Mouse (Mus musculus): ENCODE data around the gene Dpyd. TPM values are rescaled to one million over a fixed set of nuclear protein-coding genes. Genes with fewer than 3 reads are reported as not detected.

Dpyd gene
- total RNA-seq, 2 experiments from 2014 or later, result 13.7 to 19.7 TPM

DNA sequence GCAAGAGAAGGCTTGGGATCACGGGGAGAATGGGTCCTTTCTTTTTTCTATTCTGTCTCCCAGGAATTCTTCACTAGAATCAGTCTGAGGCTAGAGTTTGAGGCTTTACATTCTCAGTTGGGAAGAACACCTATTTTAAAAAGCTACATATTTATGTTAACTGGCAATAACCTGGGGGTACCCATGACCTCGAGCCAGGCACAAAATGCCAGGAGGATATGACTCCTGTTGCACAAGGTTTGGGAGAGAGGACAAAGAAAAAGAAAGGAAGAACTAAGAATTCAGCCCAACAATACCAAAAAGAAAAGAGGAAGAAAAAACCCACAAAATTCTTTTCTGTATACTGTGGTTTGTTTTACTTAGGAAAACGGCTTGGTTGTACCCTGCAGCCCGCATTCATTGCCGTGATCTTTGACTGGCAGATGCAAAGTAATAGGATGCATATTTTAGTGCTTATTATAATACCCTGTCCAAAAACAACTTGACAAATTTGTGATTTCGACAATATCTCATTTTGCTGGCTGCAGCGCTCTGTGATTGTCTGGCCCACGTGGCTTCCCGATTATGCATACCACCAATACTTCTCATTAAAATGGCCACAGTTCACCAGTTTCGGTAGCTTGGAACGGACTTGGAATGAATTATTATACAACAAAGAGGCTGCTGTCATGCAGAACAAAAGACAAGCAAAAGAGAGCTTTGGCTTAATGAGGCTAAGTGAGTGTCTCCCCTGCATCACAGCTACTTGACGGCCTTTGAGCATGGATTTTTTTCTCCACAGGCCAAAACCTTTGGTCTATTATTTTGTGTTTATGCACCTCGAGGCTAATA is 799.8 kb downstream of the Dpyd start:
- peak in 1 of 2 experiments; percentile 4 for DNase-seq

DNA sequence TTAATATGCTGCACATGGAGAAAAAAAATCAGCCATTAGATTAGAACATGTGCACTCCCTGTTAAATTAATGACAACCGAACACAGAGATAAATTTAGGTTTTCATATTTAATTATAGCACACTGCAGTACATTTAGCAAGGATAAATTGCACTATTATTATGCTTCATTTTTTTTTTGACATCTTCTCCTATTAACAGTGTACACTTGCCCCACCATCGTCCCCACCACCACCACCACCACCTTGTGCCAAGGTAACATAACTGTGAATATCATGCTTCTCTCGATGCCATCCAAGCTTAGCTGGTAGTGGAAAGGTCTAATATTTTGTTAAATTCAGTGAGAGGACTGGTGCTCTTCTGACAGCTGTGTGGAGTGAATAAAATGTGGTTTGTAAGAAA is 800.5 kb downstream of the Dpyd start:
- DNase-seq, result no peak

DNA sequence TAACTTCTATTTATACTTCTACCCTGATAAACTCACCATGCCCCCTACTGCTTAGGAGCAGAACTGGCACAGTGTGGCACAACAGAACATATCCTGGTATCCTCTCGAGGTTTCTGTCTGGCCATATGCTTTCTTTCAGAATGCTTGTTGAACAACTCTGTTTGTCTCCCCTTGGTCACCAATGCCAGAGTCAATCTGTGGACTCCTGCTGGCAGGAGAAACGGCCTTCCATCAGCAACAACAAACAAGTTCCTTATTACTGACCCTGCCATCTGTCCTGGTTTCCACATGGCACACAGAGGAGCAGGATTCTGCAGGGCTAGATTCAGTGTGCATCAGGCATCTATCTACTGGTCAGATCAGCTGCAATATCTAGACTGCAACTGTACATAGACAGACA is 807.0 kb downstream of the Dpyd start:
- DNase-seq, result no peak

DNA sequence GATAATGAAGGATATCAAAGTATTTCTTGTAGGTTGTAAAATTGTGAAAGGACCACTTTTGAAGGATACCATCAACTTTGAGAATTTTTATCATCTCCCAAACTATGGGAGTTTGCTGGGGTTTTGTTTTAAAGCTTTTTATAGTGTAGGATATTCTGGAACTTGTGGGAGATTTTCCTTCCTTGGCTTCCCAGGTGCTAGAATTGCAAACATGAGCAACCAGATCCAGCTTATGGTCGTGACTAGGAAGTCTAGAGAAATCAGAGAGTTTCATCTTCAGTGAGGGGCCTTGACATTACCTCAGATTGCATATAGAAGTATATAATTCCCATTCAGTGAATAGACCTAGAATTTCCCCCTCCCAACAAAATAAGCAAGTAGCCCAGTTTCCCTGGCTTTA is 819.2 kb downstream of the Dpyd start:
- DNase-seq, result no peak

DNA sequence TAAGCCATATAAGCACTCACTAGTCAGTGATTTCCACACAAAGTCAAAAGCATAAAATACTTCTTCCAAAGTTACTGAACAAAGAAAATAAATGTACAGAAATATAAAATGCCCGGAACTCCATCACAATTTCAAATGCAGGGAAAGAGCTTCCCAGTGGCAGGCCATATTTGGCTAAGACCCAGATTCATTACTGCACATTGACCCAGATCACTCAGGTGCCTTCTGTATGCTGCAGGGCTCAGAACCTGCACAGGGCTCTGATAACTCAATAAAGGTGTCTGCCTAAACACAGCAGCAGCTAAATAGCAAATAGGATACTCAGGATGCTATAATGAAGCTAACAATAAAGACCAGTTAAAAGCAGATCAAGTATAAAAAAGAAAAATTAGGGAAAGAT is 820.5 kb downstream of the Dpyd start:
- no peak for DNase-seq

DNA sequence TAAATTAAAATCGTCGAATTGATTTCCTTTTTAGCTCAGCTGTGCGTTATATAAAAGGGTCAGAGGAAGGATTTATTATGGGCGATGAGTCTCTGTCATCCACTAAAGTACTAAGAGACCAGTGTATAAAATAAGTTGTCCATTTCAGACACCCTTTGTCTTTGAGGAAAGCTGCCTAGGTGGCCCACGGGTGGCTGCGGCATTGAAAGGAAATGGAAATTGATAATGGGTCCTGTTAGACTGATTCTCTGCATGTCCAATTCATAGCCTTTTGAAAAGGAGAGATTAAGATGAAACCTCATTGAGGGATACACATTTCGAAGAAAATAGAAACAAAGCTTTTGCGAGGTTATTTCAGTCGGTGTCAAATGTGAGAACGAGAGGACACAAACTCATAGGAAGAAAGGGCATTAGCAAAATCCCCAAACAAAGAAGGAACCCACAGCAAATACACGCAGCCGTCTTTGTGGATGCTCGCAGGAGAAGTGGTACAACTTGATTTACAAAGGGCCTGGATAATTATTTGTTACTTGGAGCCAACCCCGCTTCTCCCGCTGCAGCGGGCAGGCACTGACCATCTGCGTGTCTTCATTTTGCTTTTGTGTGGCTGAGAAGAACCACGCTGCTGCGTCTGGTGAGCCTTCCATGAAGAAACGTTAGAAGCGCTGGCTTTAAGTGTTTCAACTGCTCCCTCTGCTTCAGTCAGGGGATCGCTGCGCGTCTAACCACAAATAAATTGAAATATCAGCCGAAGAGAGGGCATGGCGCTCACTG is 825.6 kb downstream of the Dpyd start:
- DNase-seq, result peak in 1 of 2 experiments; percentile 22

DNA sequence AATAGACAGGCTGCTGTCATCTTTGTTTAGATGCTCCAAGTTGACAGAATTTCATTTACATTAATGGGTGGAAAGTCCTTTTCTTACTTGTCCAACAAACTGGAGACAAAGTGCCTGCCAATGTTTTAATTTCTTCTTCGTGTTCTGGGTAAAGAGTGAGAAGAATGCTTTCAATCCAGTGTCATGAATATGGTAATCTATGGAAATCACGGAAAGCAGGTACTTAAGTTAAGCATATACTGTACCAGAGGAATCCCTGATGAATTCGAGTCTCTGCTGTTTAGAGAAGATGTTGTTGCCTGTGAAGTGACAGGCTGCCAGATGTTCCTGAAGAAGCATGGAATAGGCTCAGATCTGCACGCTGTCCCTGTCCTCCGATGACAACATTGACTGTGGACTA is 835.3 kb downstream of the Dpyd start:
- no peak for DNase-seq

DNA sequence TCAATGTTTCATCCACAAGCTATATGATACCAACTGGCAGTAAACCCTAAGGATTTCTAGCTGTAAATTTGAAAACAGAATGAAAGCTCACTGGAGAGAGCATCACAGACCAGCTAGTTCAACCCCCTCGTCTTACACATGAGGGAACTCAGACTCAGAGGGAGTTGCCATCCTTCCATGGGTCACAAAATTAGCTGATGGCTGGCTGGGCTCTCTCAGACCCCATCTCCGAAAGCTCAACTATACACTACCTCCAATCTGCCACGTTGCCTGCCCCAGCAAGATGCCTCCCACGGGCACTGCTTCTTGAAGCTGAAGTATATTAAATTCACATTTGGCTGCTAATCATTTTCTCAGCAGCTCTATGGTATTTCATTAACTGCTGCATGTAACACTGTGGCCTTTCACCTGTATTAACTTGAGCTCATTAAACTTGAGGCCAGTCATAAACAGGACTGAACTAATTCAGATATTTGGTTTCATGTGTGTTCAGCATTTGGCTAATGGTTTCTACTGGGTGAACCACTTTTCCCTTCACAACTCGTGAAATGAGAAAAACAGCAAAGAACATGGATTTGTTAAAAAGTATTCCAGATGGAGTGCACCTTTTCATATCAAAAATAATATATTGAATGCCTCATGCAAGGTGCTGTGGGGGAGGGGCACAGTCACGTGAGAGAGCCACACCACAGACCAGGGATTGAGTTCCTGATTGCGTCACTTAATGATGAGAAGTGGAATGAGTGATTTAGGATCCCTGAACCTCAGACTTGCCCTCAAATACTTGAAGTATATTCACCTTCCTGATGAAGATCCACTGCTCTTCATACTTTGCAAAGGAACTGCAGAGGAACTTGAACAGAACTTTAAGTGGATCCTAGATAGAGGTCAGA is 841.2 kb downstream of the Dpyd start:
- no peak for DNase-seq

DNA sequence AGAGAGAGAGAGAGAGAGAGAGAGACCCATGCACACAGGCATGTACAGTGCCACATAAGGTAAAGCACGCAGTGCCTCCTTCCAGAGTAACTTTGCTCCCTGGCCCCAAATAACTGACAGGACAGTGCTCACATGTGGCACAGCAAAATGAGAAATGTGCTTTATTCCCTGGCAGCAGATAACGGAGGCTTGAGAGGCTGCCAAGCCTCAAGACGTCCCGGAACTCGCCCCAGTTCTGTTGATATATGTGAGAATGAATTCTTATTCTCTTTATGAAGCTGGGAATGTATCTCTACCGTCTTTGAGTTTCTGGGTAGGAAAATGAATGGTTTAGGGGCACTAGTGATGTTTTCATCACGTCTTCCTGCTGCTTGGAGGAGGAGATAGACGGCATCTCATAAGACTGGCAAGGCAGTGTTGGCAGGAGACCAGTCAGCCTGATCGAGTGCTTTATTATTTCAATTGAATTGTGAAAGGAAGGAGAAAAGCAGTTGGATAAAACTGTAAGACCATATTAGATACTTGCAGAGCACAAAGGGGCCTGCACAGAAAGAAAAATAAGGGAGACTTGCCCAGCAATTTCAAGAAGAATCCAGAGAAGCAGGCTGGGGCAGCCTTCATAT is 857.3 kb downstream of the Dpyd start:
- peak in 1 of 2 experiments; percentile 6 for DNase-seq

DNA sequence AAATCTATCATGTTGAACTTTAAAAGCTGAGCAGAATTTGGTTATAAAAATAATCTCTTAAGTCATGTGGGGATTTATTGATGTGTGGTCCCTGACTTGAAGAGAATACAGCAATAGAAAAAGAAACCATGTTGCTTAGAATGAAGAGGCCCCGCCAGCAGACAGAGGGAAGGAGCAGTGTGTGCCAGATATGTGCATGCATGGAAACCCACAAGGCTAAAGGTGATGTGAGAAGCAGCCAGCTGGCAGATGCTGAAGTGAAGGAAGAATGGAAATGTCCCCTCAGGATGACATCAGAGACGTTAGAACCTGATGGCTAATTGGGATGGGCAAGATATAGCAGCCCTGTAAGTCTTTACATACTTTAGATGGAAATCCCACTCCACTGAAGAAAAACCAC is 857.8 kb downstream of the Dpyd start:
- DNase-seq, result no peak

DNA sequence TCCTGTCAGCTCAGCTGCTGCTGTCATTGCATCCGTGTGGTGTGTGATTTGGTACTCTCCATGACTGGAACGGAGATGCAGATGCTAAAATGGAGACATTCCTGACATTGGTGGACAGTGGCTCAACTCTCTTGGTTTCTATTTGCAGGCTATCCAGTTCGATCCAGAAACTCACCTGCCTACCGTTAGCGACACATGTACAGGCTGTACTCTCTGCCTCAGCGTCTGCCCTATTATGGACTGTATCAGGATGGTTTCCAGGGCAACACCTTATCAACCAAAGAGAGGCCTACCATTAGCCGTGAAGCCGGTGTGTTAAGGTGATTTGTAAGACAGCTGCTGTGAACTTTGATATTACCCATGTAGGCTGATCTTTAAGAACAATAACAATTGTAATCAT is 869.4 kb downstream of the Dpyd start:
- DNase-seq, result peak in 1 of 2 experiments; percentile 4

DNA sequence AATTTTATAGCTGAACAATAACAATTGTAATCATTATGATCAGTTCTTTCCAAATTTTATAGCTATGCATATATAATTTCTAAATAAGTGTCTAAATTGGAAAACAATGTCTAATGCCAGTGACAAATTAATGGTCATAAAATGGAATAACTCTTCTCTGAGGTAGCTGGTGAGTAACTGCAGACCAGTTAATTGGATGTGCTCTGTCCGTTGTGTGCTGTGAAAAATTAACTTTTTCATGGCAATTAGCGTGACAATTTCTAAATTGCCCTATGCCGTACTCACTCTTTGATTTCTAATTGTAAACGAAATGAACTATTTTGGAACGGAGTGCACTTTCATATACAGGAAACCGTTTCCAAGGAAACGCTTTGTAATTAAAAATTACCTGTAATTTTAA is 869.8 kb downstream of the Dpyd start:
- DNase-seq, result no peak

DNA sequence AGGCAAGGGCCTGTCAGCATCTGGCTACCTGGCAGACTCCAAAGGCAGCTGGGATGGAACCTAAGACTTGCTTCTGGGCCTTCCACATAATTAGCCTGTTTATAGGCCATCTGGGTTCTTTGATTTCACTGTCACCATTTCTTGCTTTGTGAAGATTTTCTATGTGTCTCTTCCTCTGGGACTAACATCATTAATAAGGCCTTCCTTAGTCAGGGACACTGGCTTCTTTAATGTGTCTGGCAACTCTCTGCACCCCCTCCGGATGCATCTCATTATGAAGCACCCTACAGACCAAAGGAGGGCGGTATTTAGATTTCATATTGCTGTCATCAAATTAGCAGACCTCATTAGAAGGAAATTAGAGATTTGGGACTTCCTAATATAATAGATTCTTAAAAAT is 885.6 kb downstream of the Dpyd start:
- no peak for DNase-seq

DNA sequence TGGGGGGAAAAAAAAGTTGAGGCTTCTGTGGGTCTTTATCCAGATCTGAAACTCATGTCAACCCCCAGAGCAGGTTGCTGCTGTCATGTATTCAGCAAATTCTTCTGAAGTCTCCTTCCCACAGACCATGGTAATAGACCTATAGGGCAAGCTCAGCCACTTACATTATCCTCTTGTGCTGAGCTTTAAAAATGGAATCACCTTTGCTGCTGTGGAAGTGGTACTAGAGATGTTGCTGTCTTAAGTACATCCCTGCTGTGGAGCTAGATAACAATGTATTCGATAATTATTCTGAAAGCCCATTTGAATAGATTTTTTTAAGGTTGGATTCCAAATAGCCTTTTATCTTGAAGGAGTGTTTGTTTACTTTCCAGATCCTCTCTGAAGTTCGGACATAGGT is 902.1 kb downstream of the Dpyd start:
- DNase-seq, result no peak

DNA sequence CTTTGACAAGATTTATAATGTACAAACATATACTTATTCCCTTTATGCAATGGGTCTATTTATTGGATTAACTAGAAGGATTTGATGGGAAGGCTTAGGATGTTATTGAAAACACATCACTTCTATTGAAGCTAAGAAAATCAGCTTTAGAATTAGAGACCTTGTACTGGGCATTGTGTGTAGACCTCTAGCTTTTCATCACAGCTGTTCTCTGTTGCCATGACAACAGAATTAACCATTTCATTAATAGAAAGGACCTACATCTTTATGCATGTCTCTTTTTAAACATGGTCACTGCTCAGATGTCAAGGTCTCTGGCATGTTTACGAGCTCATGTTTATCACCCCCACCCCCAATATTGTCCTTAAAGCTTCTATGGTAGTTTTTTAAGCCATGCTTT is 902.5 kb downstream of the Dpyd start:
- no peak for DNase-seq

DNA sequence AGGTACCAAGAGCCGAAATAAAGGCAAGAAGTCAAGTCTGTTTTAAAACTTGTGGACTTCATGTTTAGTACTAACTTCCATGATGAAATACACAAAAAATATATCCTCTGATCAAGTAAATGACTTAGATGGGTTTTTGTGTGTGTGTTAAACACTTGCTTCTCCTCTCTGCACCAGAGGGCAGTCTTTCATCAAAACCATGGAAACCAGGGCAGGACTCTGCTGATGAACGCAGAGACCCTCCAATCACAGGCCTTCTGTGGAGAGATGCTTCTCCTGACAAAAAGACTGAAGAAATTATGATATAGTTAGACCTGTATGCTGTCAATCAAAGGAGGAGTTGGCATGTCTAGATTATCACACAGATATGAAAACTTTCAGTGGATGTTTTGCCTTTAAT is 905.8 kb downstream of the Dpyd start:
- DNase-seq, result no peak

Data from layer of hippocampus, postnatal 36 days (tissue).